Mouse (Mus musculus) megakaryocyte, embryonic 14.5 days (primary cell): ENCODE data around the gene Daam2. TPM values are rescaled to one million over a fixed set of nuclear protein-coding genes. Genes with fewer than 3 reads are reported as not detected.
"Not testable (repeated sequence)": the region's sequence is repeated elsewhere in the genome, so short reads cannot be mapped to it uniquely, and the experiment has no call there.

Experiments
- H3K27me3 ChIP-seq: replicated peaks from 2 replicates; pipeline ENCODE3; 2012; ENCODE audit warnings: inconsistent platforms
- H3K36me3 ChIP-seq: replicated peaks from 2 replicates; pipeline ENCODE3; 2012; ENCODE audit warnings: low read length, inconsistent platforms, mixed read lengths
- H3K4me1 ChIP-seq: 2 replicates; pipeline ENCODE4 v1.6.1; 2012; ENCODE audit warnings: inconsistent platforms
- H3K4me3 ChIP-seq: replicated peaks from 2 replicates; pipeline ENCODE3; 2012; ENCODE audit warnings: moderate library complexity, mild to moderate bottlenecking, inconsistent platforms
- H3K9me3 ChIP-seq: 2 replicates; pipeline ENCODE4 v1.6.1; 2012; ENCODE audit warnings: inconsistent platforms
- FLI1 ChIP-seq: IDR thresholded peaks from 2 replicates; pipeline ENCODE4 v1.6.1; 2012; ENCODE audit warnings: low read length, inconsistent platforms, mixed read lengths
- GATA1 ChIP-seq: IDR thresholded peaks from 3 replicates; pipeline ENCODE4 v1.6.1; 2012; ENCODE audit warnings: mixed read lengths, low read length, inconsistent platforms, borderline replicate concordance
- polyA plus RNA-seq: library from polyadenylated mRNA; stranded (reverse); fragments of >175 nt; gene quantifications from 2 replicates; pipeline ENCODE4 v1.2.3, GENCODE M21; 2012; ENCODE audit warnings: low replicate concordance; ENCODE audit not compliant: insufficient read depth

Gene Daam2
- polyA plus RNA-seq, 1 experiment = not detected

GRCm38 (mm10) chr17:49438822-49439574 lies 125.1 kb downstream of the Daam2 start:
- peaks cover 68% of the 10 kb centered on the region for H3K36me3 ChIP-seq

GRCm38 (mm10) chr17:49437306-49437705 lies 126.8 kb downstream of the Daam2 start:
- H3K4me1 ChIP-seq = peaks cover 32% of the 10 kb centered on the region
- H3K9me3 ChIP-seq, H3K27me3 ChIP-seq, H3K4me3 ChIP-seq: not testable (repeated sequence)
- peaks cover 82% of the 10 kb centered on the region for H3K36me3 ChIP-seq

More at GRCm38 (mm10) chr17:49438822-49439574, 125.1 kb downstream of the Daam2 start:
- Histone ChIP-seq H3K4me1 (peaks cover 17% of the 10 kb centered on the region), H3K27me3 (no peaks in the 10 kb centered on the region), H3K4me3 (no peak overlapping the region), H3K9me3 (no peaks in the 10 kb centered on the region)
- no peak for TF ChIP-seq FLI1
- no peak for TF ChIP-seq GATA1

GRCm38 (mm10) chr17:49436631-49437030 lies 127.5 kb downstream of the Daam2 start:
- no peaks in the 10 kb centered on the region for H3K27me3 ChIP-seq
- no peaks in the 10 kb centered on the region for H3K9me3 ChIP-seq
- H3K36me3 ChIP-seq = peaks cover 82% of the 10 kb centered on the region
- no peak for TF ChIP-seq GATA1
- no peak for TF ChIP-seq FLI1
- no peak overlapping the region for H3K4me3 ChIP-seq
- H3K4me1 ChIP-seq = peaks cover 39% of the 10 kb centered on the region

- H3K36me3 ChIP-seq = peaks cover 73% of the 10 kb centered on the region
- TF ChIP-seq GATA1 = no peak
- H3K27me3 ChIP-seq = no peaks in the 10 kb centered on the region
- peaks cover 49% of the 10 kb centered on the region for H3K4me1 ChIP-seq
- H3K9me3 ChIP-seq = no peaks in the 10 kb centered on the region
- peak overlapping the region; percentile 2 for H3K4me3 ChIP-seq
These were observed 129.1 kb downstream of the Daam2 start for GRCm38 (mm10) chr17:49435081-49435480.

GRCm38 (mm10) chr17:49434236-49434635 lies 129.9 kb downstream of the Daam2 start:
- no peak for TF ChIP-seq FLI1
- no peak for TF ChIP-seq GATA1
- no peaks in the 10 kb centered on the region for H3K9me3 ChIP-seq
- no peak overlapping the region for H3K4me3 ChIP-seq
- peaks cover 55% of the 10 kb centered on the region for H3K4me1 ChIP-seq
- H3K36me3 ChIP-seq = peaks cover 65% of the 10 kb centered on the region
- H3K27me3 ChIP-seq = no peaks in the 10 kb centered on the region

- TF ChIP-seq GATA1 (no peak), FLI1 (no peak)
- H3K4me3 ChIP-seq = no peak overlapping the region
- H3K27me3 ChIP-seq = no peaks in the 10 kb centered on the region
- H3K4me1 ChIP-seq = peaks cover 63% of the 10 kb centered on the region
- peaks cover 53% of the 10 kb centered on the region for H3K36me3 ChIP-seq
- no peaks in the 10 kb centered on the region for H3K9me3 ChIP-seq
These were observed 131.1 kb downstream of the Daam2 start for GRCm38 (mm10) chr17:49433071-49433470.

GRCm38 (mm10) chr17:49432071-49432711 lies 132.0 kb downstream of the Daam2 start:
- Histone ChIP-seq H3K4me1 (peaks cover 68% of the 10 kb centered on the region), H3K27me3 (no peaks in the 10 kb centered on the region), H3K9me3 (no peaks in the 10 kb centered on the region), H3K4me3 (no peak overlapping the region), H3K36me3 (peaks cover 46% of the 10 kb centered on the region)
- no peak for TF ChIP-seq FLI1
- TF ChIP-seq GATA1 = no peak

GRCm38 (mm10) chr17:49431176-49431575 lies 133.0 kb downstream of the Daam2 start:
- TF ChIP-seq GATA1 (no peak), FLI1 (no peak)
- H3K4me3 ChIP-seq = no peak overlapping the region
- H3K36me3 ChIP-seq = peaks cover 36% of the 10 kb centered on the region
- H3K9me3 ChIP-seq = no peaks in the 10 kb centered on the region
- no peaks in the 10 kb centered on the region for H3K27me3 ChIP-seq
- H3K4me1 ChIP-seq = peaks cover 68% of the 10 kb centered on the region

- Histone ChIP-seq H3K4me3 (peak overlapping the region; percentile 95), H3K9me3 (no peaks in the 10 kb centered on the region), H3K36me3 (peaks cover 26% of the 10 kb centered on the region), H3K4me1 (peaks cover 64% of the 10 kb centered on the region), H3K27me3 (no peaks in the 10 kb centered on the region)
- no peak for TF ChIP-seq FLI1
- no peak for TF ChIP-seq GATA1
These were observed 134.0 kb downstream of the Daam2 start for GRCm38 (mm10) chr17:49430136-49430535.

GRCm38 (mm10) chr17:49429471-49430129 lies 134.5 kb downstream of the Daam2 start:
- peaks cover 20% of the 10 kb centered on the region for H3K36me3 ChIP-seq
- no peaks in the 10 kb centered on the region for H3K27me3 ChIP-seq
- peaks cover 59% of the 10 kb centered on the region for H3K4me1 ChIP-seq
- H3K4me3 ChIP-seq = peak overlapping the region; percentile 95
- TF ChIP-seq FLI1 (no peak), GATA1 (no peak)
- H3K9me3 ChIP-seq = no peaks in the 10 kb centered on the region
